Mouse (Mus musculus): ENCODE data around the gene Dlk2.

Gene Dlk2

DNA sequence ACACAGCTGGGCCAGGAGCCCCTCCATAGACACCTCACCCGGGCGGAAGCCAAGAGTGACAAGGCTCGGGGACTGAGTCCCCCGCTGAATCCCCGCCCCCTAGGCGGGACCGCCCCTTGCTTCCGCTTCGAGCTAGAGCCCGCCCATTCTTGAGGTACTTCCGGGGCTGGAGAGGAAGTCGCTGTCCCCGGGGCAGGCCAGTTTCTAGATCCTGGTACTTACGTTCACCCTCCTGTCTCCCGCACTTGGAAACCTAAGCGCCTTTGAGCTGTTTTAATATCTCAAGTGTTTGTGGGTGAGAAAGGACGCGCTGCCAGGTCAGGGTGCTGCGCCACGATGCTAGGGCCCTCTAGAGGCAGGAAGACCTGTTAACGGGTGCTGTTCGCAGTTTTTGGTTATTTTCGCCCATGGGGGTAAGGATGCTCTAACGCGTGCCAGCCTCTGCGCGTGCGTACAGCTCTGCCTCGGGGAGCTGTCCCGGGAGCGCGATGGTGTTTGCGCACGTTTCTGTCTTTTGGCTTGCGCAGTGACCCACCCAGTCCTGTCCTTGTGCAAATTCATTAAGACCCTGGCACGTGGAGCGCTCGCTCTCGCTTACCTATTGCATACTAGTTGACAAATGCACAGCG is 30.8 kb downstream of the Dlk2 start, which contains the start of gene Abcc10:
TSS of gene Abcc10 (minus strand) at position 447 of the 629 bp plus-strand sequence.
- CTCF ChIA-PET, result interaction anchor here (0.5 to 1.7 kb wide), 20 partner anchors 8 to 1539 kb away, joined by 3 to 14 read pairs (median 4); partner anchors contain the start of genes Polh (in 1 of the 4), Polr1c (in 1 of the 4), Tbcc (in 1 of the 4) and Xpo5 (in 1 of the 4)
- POLR2A ChIA-PET, result interaction anchor here (0.5 to 2.5 kb wide), 65 partner anchors 9 to 1267 kb away, joined by 3 to 12 read pairs (median 4); partner anchors contain the start of genes Dlk2 (in 2 of the 4), Dnph1 (in 2 of the 4), Zfp318 (in 2 of the 4) and Cnpy3 (in 1 of the 4)

DNA sequence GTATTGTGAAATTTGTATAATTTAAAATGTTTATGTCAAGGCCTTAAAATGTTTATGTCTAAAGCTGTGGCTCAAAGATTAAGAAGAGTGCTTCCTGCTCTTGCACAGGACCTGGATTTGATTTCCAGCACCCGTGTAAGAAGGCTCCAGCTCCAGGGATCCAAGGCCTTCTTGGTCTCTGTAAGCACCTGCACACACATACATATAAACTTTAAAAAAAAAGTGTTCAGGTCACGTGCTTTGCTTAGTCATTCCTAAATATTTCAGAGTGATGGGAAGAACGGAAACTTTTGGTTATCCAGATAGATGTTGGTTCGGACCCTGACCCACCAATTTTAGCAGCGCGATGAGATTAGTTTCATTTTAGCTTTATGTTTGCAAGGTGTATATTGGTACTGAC is 31.5 kb downstream of the Dlk2 start:
- CTCF ChIA-PET, result interaction anchor here (0.8 to 1.7 kb wide), 11 partner anchors 7 to 220 kb away, joined by 3 to 14 read pairs (median 5); partner anchors contain the start of genes Polh (in 1 of the 4), Polr1c (in 1 of the 4), Xpo5 (in 1 of the 4) and Yipf3 (in 1 of the 4)

DNA sequence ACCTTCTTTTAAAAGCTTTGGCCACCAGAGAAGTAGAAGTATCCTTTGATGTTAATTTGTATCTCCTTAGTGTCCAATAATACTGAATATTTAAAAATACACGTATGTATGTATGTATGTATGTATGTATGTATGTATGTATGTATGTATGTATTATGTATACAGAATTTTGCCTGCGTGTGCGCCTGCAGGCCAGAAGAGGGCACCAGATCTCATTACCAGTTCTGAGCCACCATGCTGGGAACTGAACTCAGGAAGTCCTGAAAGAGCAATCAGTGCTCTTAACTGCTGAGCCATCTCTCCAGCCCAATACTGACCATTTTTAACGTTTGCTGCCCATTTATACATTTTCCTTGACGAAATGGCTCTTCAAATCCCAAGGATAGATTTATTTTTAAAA is 39.3 kb downstream of the Dlk2 start:
- ChIA-PET CTCF (interaction anchor here (0.6 to 1.0 kb wide), 8 partner anchors 8 to 579 kb away, joined by 3 to 5 read pairs (median 3); partner anchors contain the start of gene Abcc10 (in 1 of the 4)), POLR2A (interaction anchor here in 2 of 4 experiments (0.6 to 1.9 kb wide), 3 partner anchors 8 to 342 kb away, joined by 3 to 7 read pairs (median 3); partner anchors contain the start of genes Abcc10 (in 2 of the 2) and Mea1 (in 1 of the 2))

More for the DNA sequence above, 31.5 kb downstream of the Dlk2 start:
- POLR2A ChIA-PET, result interaction anchor here (0.6 to 2.5 kb wide), 40 partner anchors 8 to 376 kb away, joined by 3 to 12 read pairs (median 4); partner anchors contain the start of genes Dlk2 (in 2 of the 4), Zfp318 (in 2 of the 4), Dnph1 (in 1 of the 4) and Gtpbp2 (in 1 of the 4)

DNA sequence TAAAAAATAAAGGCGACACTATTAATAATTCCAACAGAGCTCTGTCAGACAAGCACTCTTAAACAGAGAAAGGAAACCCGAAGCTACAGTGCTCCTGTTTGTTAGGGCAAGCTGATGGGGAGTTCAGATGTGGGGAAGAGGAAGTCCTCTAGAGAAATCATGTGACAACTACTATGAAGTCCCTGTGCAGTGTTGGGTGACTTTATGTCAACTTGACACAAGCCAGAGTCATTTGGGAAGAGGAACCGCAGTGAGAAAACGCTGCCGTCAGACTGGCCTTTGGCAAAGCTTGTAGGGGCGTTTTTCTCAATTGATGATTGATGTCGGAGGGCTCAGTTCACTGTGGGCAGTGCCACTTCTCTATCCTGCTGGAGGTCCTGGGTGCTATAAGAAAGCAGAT is 44.0 kb downstream of the Dlk2 start:
- POLR2A ChIA-PET, result interaction anchor here in 2 of 4 experiments (1.2 kb wide), 2 partner anchors 9 to 13 kb away, joined by 5 read pairs; partner anchors contain the start of gene Abcc10 (in 1 of the 2)
- CTCF ChIA-PET, result interaction anchor here in 1 of 4 experiments (1.2 kb wide), 1 partner anchor 30 kb away, joined by 3 read pairs; no protein-coding TSS in a partner anchor

DNA sequence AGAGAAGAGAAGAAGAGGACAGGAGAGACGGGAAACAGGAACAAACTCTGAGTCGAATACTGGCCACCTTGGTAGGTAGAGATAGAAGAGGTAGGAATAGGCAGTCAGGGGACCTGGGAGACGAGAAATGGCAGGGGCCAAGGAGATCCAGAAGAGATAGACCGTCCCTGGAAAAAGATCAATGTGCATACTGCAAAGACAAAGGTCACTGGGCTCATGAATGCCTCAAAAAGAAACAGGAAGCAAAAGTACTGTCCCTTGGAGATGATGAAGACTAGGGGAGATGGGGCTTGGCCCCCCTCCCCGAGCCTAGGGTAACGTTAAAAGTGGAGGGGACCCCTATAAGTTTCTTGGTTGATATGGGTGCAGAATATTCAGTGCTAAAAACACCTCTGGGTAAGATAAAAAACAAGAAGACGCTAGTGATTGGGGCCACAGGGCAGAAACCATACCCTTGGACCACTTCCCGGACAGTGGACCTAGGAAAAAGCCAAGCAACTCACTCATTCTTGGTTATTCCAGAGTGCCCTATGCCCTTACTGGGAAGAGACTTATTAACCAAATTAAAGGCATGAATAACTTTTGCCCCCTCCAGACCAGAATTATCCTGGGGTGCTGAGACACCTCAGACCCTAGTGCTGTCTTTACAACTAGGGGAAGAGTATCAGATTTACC is 53.9 kb downstream of the Dlk2 start:
- ChIA-PET POLR2A (no interaction called here), CTCF (no interaction called here)

All from embryonic stem cell, embryonic (primary cell).